ENCODE assay signal across 8 mouse cellular contexts in the genomic region with DNA sequence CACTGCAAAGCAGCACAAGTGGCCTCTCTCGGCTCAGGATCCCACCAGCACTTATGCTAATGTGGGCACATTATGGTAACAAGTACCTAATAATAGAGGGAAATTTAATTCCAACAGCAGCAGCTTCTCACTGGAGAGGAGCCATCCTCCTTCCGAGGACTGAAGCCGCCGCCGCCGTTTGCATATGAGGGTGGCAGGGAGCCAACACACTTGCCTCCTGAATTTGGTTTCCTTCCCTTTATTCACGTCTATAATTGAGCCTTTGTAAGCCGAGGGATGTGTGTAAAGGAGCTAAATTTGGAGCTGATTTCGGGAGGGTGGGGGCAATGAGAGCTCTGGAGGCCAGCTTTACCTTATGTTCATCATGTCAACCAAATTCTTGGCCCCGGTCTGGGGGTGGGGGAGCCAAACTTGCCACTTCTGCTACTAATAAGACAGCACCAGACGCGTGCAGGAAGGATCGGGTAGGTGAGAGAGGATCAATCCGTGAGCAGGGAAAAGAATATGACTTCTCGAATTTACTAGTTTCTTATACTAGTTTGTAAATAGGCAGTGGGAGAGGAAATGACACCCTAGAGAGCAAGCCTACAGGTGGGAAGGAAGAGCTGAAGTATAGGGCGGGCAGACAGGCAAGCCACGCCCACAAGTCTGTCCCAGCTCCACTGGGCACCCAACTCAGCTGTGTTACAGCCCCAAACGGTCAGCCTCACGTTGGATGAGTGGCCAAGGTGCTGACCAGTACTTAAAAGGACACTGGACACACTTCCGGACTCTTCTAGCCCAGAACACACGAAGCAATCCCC. TPM values are rescaled to one million over a fixed set of nuclear protein-coding genes. Genes with fewer than 3 reads are reported as not detected.
DNase-seq lines count a peak whose midpoint lies in the region; ATAC-seq and TF ChIP-seq lines count a peak whose summit lies in the region.

No protein-coding gene starts in this region.

- H3K9me3 ChIP-seq in intestine, postnatal 0 days (ENCODE audit: control insufficient read depth): no peaks in the 10 kb centered on the region
- H3K9me3 ChIP-seq in limb, embryonic 13.5 days: no peaks in the 10 kb centered on the region
- no peaks in the 10 kb centered on the region for H3K9me3 ChIP-seq in neural tube, embryonic 11.5 days (ENCODE audit: control insufficient read depth, low read length)

- no peak overlapping the region for H3K27ac ChIP-seq in intestine, postnatal 0 days (ENCODE audit: low read depth, low read length)
- H3K27ac ChIP-seq in limb, embryonic 13.5 days: no peak overlapping the region
- peak overlapping the region; percentile 58 for H3K27ac ChIP-seq in neural tube, embryonic 11.5 days (ENCODE audit: low read depth, low read length)

- H3K4me1 ChIP-seq in intestine, postnatal 0 days (replicated peaks; ENCODE audit: control insufficient read depth, insufficient read depth, low read length): peaks cover 3% of the 10 kb centered on the region; the same call in 1 of the 2 replicates
- peaks cover 22% of the 10 kb centered on the region for H3K4me1 ChIP-seq in limb, embryonic 13.5 days
- peaks cover 16% of the 10 kb centered on the region for H3K4me1 ChIP-seq in neural tube, embryonic 11.5 days (ENCODE audit: control insufficient read depth, insufficient read depth, low read length)

- ATAC-seq in intestine, postnatal 0 days: no peak
- peak; percentile 70 for ATAC-seq in limb, embryonic 13.5 days (ENCODE audit: low FRiP score, low read depth)
- ATAC-seq in neural tube, embryonic 11.5 days (ENCODE audit: insufficient read depth, low FRiP score, low TSS enrichment): peak; percentile 84

- no peaks in the 10 kb centered on the region for H3K27me3 ChIP-seq in intestine, postnatal 0 days (replicated peaks; ENCODE audit: control insufficient read depth, insufficient read depth, low read length)
- H3K27me3 ChIP-seq in limb, embryonic 13.5 days: peaks cover 18% of the 10 kb centered on the region
- H3K27me3 ChIP-seq in neural tube, embryonic 11.5 days (ENCODE audit: control insufficient read depth, insufficient read depth, low read length): no peaks in the 10 kb centered on the region

- no peak overlapping the region for H3K4me3 ChIP-seq in intestine, postnatal 0 days (ENCODE audit: low read depth, low read length)
- peak overlapping the region; percentile 3 for H3K4me3 ChIP-seq in limb, embryonic 13.5 days
- no peak overlapping the region for H3K4me3 ChIP-seq in neural tube, embryonic 11.5 days (ENCODE audit: low read depth, low read length)

- no peak overlapping the region for H3K9ac ChIP-seq in intestine, postnatal 0 days (ENCODE audit: low read depth, low read length)
- 0 out of 2 replicates have a peak overlapping the region, but pooled peaks have one; percentile 19 for H3K9ac ChIP-seq in limb, embryonic 13.5 days
- no peak overlapping the region for H3K9ac ChIP-seq in neural tube, embryonic 11.5 days (ENCODE audit: low read length)

- TF ChIP-seq CTCF in intestine, postnatal 0 days (IDR thresholded peaks at IDR 0.05; ENCODE audit: low read depth): no peak

- H3K36me3 ChIP-seq in intestine, postnatal 0 days (ENCODE audit: control insufficient read depth, insufficient read depth): no peaks in the 10 kb centered on the region
- no peaks in the 10 kb centered on the region for H3K36me3 ChIP-seq in limb, embryonic 13.5 days
- no peaks in the 10 kb centered on the region for H3K36me3 ChIP-seq in neural tube, embryonic 11.5 days (ENCODE audit: control insufficient read depth, insufficient read depth, low read length)

- peak; percentile 28 for DNase-seq in embryo, embryonic 10 days (ENCODE audit: low spot score)
- DNase-seq in embryo, embryonic 9.5 days (ENCODE audit: extremely low spot score): no peak
- DNase-seq in embryo, embryonic 10.5 days (ENCODE audit: low spot score): peak; percentile 47
- DNase-seq in heart, adult 8-10 months (ENCODE audit: low spot score): peak; percentile 47
- DNase-seq in neural tube, embryonic 11.5 days (ENCODE audit: low spot score): peak; percentile 72
- no peak for DNase-seq in spleen, postnatal 14 days (ENCODE audit: low spot score in 2 of 2)

- peak overlapping the region; percentile 33 for H3K4me2 ChIP-seq in intestine, postnatal 0 days (replicated peaks; ENCODE audit: low read depth)
- H3K4me2 ChIP-seq in limb, embryonic 13.5 days (replicated peaks): peak overlapping the region; percentile 57
- H3K4me2 ChIP-seq in neural tube, embryonic 11.5 days (ENCODE audit: low read depth): peak overlapping the region; percentile 19

- WGBS in intestine, postnatal 0 days: 26% methylated on average over 21 of the region's 21 CpGs
- WGBS in limb, embryonic 13.5 days: 13% methylated on average over 21 of the region's 21 CpGs
- 19% methylated on average over 21 of the region's 21 CpGs for WGBS in neural tube, embryonic 11.5 days

RNA-seq across cellular contexts. Expression of a gene that starts 56.8 kb away (rescaled TPM):
- total RNA-seq in heart, adult 8-10 months (2022): 1 to 10 TPM in 1 of 4 experiments, under 1 TPM in 2, not detected in 1; 0.13 to 1.9 (median 0.37) TPM
- polyA plus RNA-seq in intestine, postnatal 0 days (2015; fragmentation: Nextera tagmentation; extraction: Ambion mirVana): 0.10 TPM in 1 of 2 replicates, not detected in the other
- 0.23 and 0.33 TPM in 2 replicates for polyA plus RNA-seq in limb, embryonic 13.5 days (2015; fragmentation: Nextera tagmentation; extraction: Ambion mirVana)
- polyA plus RNA-seq in neural tube, embryonic 11.5 days (2014; fragmentation: Nextera tagmentation; extraction: Ambion mirVana): 0.17 TPM in 1 of 2 replicates, not detected in the other

Comparison
In these comparisons a context has a peak if more than half of its experiments do, and no peak if none do; other contexts are left out.
1. DNase-seq: peak in embryo, embryonic 10 days (single experiment), embryo, embryonic 10.5 days (single experiment), heart, adult 8-10 months (single experiment) and neural tube, embryonic 11.5 days (single experiment); none in embryo, embryonic 9.5 days (single experiment) and spleen, postnatal 14 days (0 of 2).
2. Peak in every context shown above with its lines, with median percentiles within 50 percentile points of each other: H3K4me2 ChIP-seq.